Mouse (Mus musculus) liver, embryonic 12.5 days (tissue): ENCODE measurements at regions not wholly inside any gene's neighbourhood (a gene's known extent, or its start where the extent isn't known, plus 50 kb on each side); places are given as distances from the start of the nearest gene placed in this dataset.

Experiments
- ATAC-seq: fragments of 200-750 bp; cut with Nextera tagmentation; 2 replicates; pipeline ENCODE4 v1.8.0; 2017; ENCODE audit warnings: moderate number of reproducible peaks, mild to moderate bottlenecking, moderate library complexity
- H3K27ac ChIP-seq: fragments of 300-500 bp; sonication (generic); 2 replicates; pipeline ENCODE4 v1.5.1; 2016; ENCODE audit warnings: mild to moderate bottlenecking
- H3K27me3 ChIP-seq: fragments of 300-500 bp; sonication (generic); replicated peaks from 2 replicates; pipeline ENCODE4 v1.6.1; 2016; ENCODE audit warnings: mild to moderate bottlenecking, moderate library complexity
- H3K36me3 ChIP-seq: fragments of 300-500 bp; sonication (generic); 2 replicates; pipeline ENCODE4 v1.6.1; 2016; ENCODE audit warnings: mild to moderate bottlenecking, moderate library complexity
- H3K4me1 ChIP-seq: fragments of 300-500 bp; sonication (generic); 2 replicates; pipeline ENCODE4 v1.6.1; 2016
- H3K4me2 ChIP-seq: fragments of 300-500 bp; sonication (generic); 2 replicates; pipeline ENCODE4 v1.6.1; 2016; ENCODE audit warnings: mild to moderate bottlenecking, moderate library complexity
- H3K4me3 ChIP-seq: fragments of 300-500 bp; sonication (generic); 2 replicates; pipeline ENCODE4 v1.5.1; 2016; ENCODE audit warnings: mild to moderate bottlenecking, moderate library complexity
- H3K9ac ChIP-seq: fragments of 300-500 bp; sonication (generic); 2 replicates; pipeline ENCODE4 v1.6.1; 2016; ENCODE audit warnings: mild to moderate bottlenecking, moderate library complexity
- H3K9me3 ChIP-seq: fragments of 300-500 bp; sonication (generic); replicated peaks from 2 replicates; pipeline ENCODE4 v1.6.1; 2016; ENCODE audit warnings: mild to moderate bottlenecking, moderate library complexity
- WGBS: fragments of 180-500 bp; shearing (Covaris S2); methylation state at CpG from one replicate; pipeline ENCODE4 v1.1.7; 2016; ENCODE audit not compliant: insufficient replicate concordance; 5-methylcytosine and 5-hydroxymethylcytosine counted together

GRCm38 (mm10) chr1:88575291-88575690, 65.4 kb upstream of the Glrp1 start:
- no peak overlapping the region for H3K9ac ChIP-seq
- peak overlapping the region; percentile 50 for H3K4me2 ChIP-seq

DNA sequence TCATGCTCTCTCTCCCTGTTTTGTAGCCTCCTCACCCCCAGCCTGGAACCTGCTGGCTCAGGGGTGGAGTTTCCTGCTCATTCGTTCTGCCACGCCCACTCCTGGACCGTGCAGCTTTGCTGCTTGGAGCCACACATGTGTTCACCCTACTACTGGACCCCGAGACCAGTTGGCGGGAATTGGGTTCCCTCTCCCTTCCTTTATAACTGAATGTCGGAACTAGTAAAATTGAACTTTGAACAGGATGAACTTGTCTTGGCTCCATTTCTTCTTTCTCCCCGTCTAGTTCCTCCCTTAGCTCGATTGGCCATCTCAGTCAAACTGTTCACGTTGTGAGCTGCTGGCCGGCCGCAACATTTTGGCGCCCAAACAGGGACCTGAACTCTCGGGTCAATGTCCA, 62.3 kb upstream of the Glrp1 start:
- ATAC-seq, result no peak
- Histone ChIP-seq H3K4me3 (no peak overlapping the region), H3K27ac (no peak overlapping the region), H3K27me3 (peaks cover 4% of the 10 kb centered on the region; the same call in 1 of the 2 replicates), H3K4me2 (no peak overlapping the region), H3K36me3 (no peaks in the 10 kb centered on the region), H3K4me1 (peaks cover 11% of the 10 kb centered on the region; the same call in 1 of the 2 replicates), H3K9ac (no peak overlapping the region), H3K9me3 (0 out of 2 replicates have a peak, but pooled peaks cover 7% of the 10 kb centered on the region)
- WGBS, result 80% methylated on average over 13 of the region's 13 CpGs

More at GRCm38 (mm10) chr1:88575291-88575690, 65.4 kb upstream of the Glrp1 start:
- peaks cover 11% of the 10 kb centered on the region; the same call in 1 of the 2 replicates for H3K4me1 ChIP-seq
- no peak for ATAC-seq
- no peaks in the 10 kb centered on the region for H3K36me3 ChIP-seq
- 51% methylated on average over 4 of the region's 4 CpGs for WGBS
- 0 out of 2 replicates have a peak, but pooled peaks cover 7% of the 10 kb centered on the region for H3K9me3 ChIP-seq
- H3K4me3 ChIP-seq, result peak overlapping the region; percentile 22; the same call in 1 of the 2 replicates
- H3K27me3 ChIP-seq, result peaks cover 10% of the 10 kb centered on the region; the same call in 1 of the 2 replicates
- H3K27ac ChIP-seq, result no peak overlapping the region

- Histone ChIP-seq H3K4me3 (no peak overlapping the region), H3K4me1 (peaks cover 4% of the 10 kb centered on the region; the same call in 1 of the 2 replicates), H3K9me3 (0 out of 2 replicates have a peak, but pooled peaks cover 7% of the 10 kb centered on the region), H3K27me3 (no peaks in the 10 kb centered on the region), H3K4me2 (no peak overlapping the region), H3K9ac (no peak overlapping the region), H3K36me3 (no peaks in the 10 kb centered on the region), H3K27ac (no peak overlapping the region)
- no peak for ATAC-seq
- 70% methylated on average over 6 of the region's 6 CpGs for WGBS
Measured at GRCm38 (mm10) chr1:88568447-88569053, 58.7 kb upstream of the Glrp1 start.

DNA sequence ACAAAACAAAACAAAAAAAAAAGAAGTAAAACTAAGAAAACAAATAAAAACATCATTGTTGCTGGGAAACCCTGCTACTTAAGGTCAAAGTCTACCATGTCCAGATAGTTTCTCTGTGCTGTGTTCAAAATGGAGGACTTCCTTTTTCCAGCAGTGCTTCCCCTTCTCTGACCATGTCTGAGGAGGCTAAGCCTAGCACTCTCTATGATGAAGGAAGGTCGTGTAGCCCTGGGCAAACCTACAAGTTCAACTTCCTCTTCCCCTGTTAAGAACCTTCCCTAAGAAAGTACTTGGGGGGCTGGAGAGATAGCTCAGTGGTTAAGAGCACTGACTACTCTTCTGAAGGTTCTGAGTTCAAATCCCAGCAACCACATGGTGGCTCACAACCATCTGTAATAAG, 57.3 kb upstream of the Glrp1 start:
- no peaks in the 10 kb centered on the region for H3K27me3 ChIP-seq
- 28% methylated on average over 1 of the region's 1 CpGs for WGBS
- no peak overlapping the region for H3K4me3 ChIP-seq
- H3K9me3 ChIP-seq, result 0 out of 2 replicates have a peak, but pooled peaks cover 5% of the 10 kb centered on the region
- no peaks in the 10 kb centered on the region for H3K36me3 ChIP-seq
- ATAC-seq, result no peak
- H3K9ac ChIP-seq, result no peak overlapping the region
- H3K4me2 ChIP-seq, result no peak overlapping the region
- H3K4me1 ChIP-seq, result peaks cover 4% of the 10 kb centered on the region; the same call in 1 of the 2 replicates
- no peak overlapping the region for H3K27ac ChIP-seq

GRCm38 (mm10) chr1:88566426-88566825, 56.6 kb upstream of the Glrp1 start:
- no peak for ATAC-seq
- H3K36me3 ChIP-seq, result no peaks in the 10 kb centered on the region
- no peaks in the 10 kb centered on the region for H3K9me3 ChIP-seq
- no peak overlapping the region for H3K4me2 ChIP-seq
- H3K4me3 ChIP-seq, result no peak overlapping the region
- no peaks in the 10 kb centered on the region for H3K27me3 ChIP-seq
- H3K4me1 ChIP-seq, result peaks cover 4% of the 10 kb centered on the region; the same call in 1 of the 2 replicates
- H3K27ac ChIP-seq, result no peak overlapping the region
- no peak overlapping the region for H3K9ac ChIP-seq

GRCm38 (mm10) chr1:88564825-88565224, 55.0 kb upstream of the Glrp1 start:
- 57% methylated on average over 4 of the region's 4 CpGs for WGBS
- Histone ChIP-seq H3K9me3 (no peaks in the 10 kb centered on the region), H3K9ac (no peak overlapping the region), H3K27me3 (peaks cover 4% of the 10 kb centered on the region; the same call in 1 of the 2 replicates), H3K4me3 (no peak overlapping the region), H3K36me3 (no peaks in the 10 kb centered on the region), H3K4me2 (no peak overlapping the region), H3K27ac (no peak overlapping the region), H3K4me1 (peaks cover 4% of the 10 kb centered on the region; the same call in 1 of the 2 replicates)
- no peak for ATAC-seq

DNA sequence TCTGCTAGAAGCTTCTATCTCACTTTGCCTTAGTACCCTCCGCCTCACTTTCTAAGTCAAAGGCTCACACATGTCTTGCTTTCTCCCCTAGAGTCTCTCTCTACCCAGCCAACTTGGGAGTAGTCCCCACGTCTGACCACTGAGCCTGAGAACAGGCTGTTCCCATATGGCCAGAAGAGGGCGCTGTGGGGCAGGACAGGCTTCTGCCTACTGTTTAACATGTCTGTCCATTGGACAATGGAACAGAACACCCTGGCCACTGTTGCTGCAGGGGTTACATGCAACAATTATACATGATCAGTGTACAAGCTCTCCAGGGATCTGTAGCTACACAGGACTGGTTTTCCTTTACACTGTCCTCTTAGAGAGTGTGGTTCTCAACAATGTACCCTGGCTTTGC, 52.5 kb upstream of the Glrp1 start:
- ATAC-seq, result peak; percentile 52; the same call in 1 of the 2 replicates
- Histone ChIP-seq H3K9me3 (no peaks in the 10 kb centered on the region), H3K27me3 (peaks cover 4% of the 10 kb centered on the region; the same call in 1 of the 2 replicates), H3K4me2 (no peak overlapping the region), H3K36me3 (no peaks in the 10 kb centered on the region), H3K4me3 (no peak overlapping the region), H3K27ac (no peak overlapping the region), H3K4me1 (peaks cover 4% of the 10 kb centered on the region; the same call in 1 of the 2 replicates), H3K9ac (no peak overlapping the region)
- WGBS, result 25% methylated on average over 3 of the region's 3 CpGs

DNA sequence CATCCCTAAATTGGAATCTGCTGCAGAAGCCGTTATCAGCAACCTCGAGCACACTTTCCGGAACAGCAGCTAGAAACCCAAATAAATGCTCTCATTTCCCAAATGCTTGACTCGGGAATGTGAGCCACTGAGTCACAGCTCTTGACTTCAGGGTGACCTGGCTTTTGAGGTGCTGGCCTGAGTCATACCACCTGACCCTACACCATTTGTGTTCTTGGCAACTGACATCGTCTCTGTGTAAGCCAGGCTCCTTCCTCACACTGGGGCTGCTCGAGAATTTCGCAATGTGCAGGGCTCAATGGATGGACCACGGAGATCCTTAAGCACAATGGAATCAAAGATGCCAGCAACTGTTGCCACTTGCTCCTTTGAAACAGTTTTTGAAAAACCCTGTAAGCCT, 50.9 kb upstream of the Glrp1 start:
- no peak overlapping the region for H3K27ac ChIP-seq
- WGBS, result 46% methylated on average over 8 of the region's 8 CpGs
- no peaks in the 10 kb centered on the region for H3K9me3 ChIP-seq
- no peak overlapping the region for H3K4me2 ChIP-seq
- no peak for ATAC-seq
- peaks cover 4% of the 10 kb centered on the region; the same call in 1 of the 2 replicates for H3K27me3 ChIP-seq
- H3K4me3 ChIP-seq, result no peak overlapping the region
- no peaks in the 10 kb centered on the region for H3K36me3 ChIP-seq
- no peak overlapping the region for H3K9ac ChIP-seq
- peaks cover 4% of the 10 kb centered on the region; the same call in 1 of the 2 replicates for H3K4me1 ChIP-seq
